Mouse (Mus musculus) olfactory bulb, adult 2 months (tissue): ENCODE measurements at regions not wholly inside any gene's neighbourhood (a gene's known extent, or its start where the extent isn't known, plus 50 kb on each side); places are given as distances from the start of the nearest gene placed in this dataset.
A peak's percentile ranks its signal among the peaks of the same experiment; 100 is the strongest.

ENCODE experiments used
- H3K27ac ChIP-seq: fragments of 200-500 bp; 2 replicates; pipeline ENCODE4 v1.5.1; 2012; ENCODE audit warnings: low read depth, low read length; ENCODE audit not compliant: insufficient read depth
- H3K4me1 ChIP-seq: fragments of 200-500 bp; 2 replicates; pipeline ENCODE4 v1.6.1; 2012; ENCODE audit warnings: low read length; ENCODE audit not compliant: control insufficient read depth, insufficient read depth
- H3K4me3 ChIP-seq: fragments of 200-500 bp; 2 replicates; pipeline ENCODE4 v1.5.1; 2012; ENCODE audit warnings: mild to moderate bottlenecking, low read depth, low read length, moderate library complexity; ENCODE audit not compliant: insufficient read depth
- CTCF ChIP-seq: fragments of 200-500 bp; IDR thresholded peaks from 2 replicates; pipeline ENCODE4 v1.5.1; 2012; ENCODE audit warnings: low read depth, mild to moderate bottlenecking, low read length, moderate library complexity; ENCODE audit not compliant: insufficient read depth
- POLR2A ChIP-seq: fragments of 200-500 bp; IDR thresholded peaks from 2 replicates; pipeline ENCODE4 v1.6.1; 2012; ENCODE audit warnings: mild to moderate bottlenecking, low read depth, low read length, moderate library complexity; ENCODE audit not compliant: insufficient read depth
- WGBS: fragments of 180-500 bp; shearing (Covaris S2); methylation state at CpG from one replicate; pipeline ENCODE4 v1.1.7; 2018; 5-methylcytosine and 5-hydroxymethylcytosine counted together

GRCm38 (mm10) chr17:84097871-84098430 is 89.8 kb downstream of the Zfp36l2 start:
- no peak overlapping the region for H3K27ac ChIP-seq
- WGBS: 96% methylated on average over 6 of the region's 6 CpGs
- TF ChIP-seq CTCF: no peak

GRCm38 (mm10) chr17:84097286-84097685 is 90.5 kb downstream of the Zfp36l2 start:
- H3K4me1 ChIP-seq: peaks cover 21% of the 10 kb centered on the region
- 79% methylated on average over 13 of the region's 13 CpGs for WGBS
- peak overlapping the region; percentile 76; the same call in 1 of the 2 replicates for H3K27ac ChIP-seq
- no peak overlapping the region for H3K4me3 ChIP-seq
- TF ChIP-seq POLR2A (no peak), CTCF (no peak)

More at GRCm38 (mm10) chr17:84097871-84098430, 89.8 kb downstream of the Zfp36l2 start:
- Histone ChIP-seq H3K4me3 (no peak overlapping the region), H3K4me1 (peaks cover 21% of the 10 kb centered on the region)

GRCm38 (mm10) chr17:84096345-84097260 is 91.1 kb downstream of the Zfp36l2 start:
- no peak for TF ChIP-seq CTCF
- no peak for TF ChIP-seq POLR2A
- peak overlapping the region; percentile 37 for H3K4me3 ChIP-seq
- peaks cover 21% of the 10 kb centered on the region for H3K4me1 ChIP-seq
- H3K27ac ChIP-seq: peak overlapping the region; percentile 76
- WGBS: 8% methylated on average over 59 of the region's 59 CpGs

GRCm38 (mm10) chr17:84095829-84096228 is 91.9 kb downstream of the Zfp36l2 start:
- 42% methylated on average over 4 of the region's 4 CpGs for WGBS
- Histone ChIP-seq H3K4me3 (no peak overlapping the region), H3K4me1 (peaks cover 21% of the 10 kb centered on the region), H3K27ac (no peak overlapping the region)
- no peak for TF ChIP-seq CTCF
- TF ChIP-seq POLR2A: no peak

- 97% methylated on average over 2 of the region's 2 CpGs for WGBS
- H3K27ac ChIP-seq: no peak overlapping the region
- no peak overlapping the region for H3K4me3 ChIP-seq
- peaks cover 15% of the 10 kb centered on the region for H3K4me1 ChIP-seq
- no peak for TF ChIP-seq POLR2A
- TF ChIP-seq CTCF: no peak
Observed at GRCm38 (mm10) chr17:84095089-84095488, 92.7 kb downstream of the Zfp36l2 start.

- Histone ChIP-seq H3K4me1 (peaks cover 26% of the 10 kb centered on the region; the same call in 1 of the 2 replicates), H3K4me3 (no peak overlapping the region), H3K27ac (peak overlapping the region; percentile 9; the same call in 1 of the 2 replicates)
- TF ChIP-seq POLR2A: no peak
- no peak for TF ChIP-seq CTCF
- 94% methylated on average over 12 of the region's 12 CpGs for WGBS
Observed at GRCm38 (mm10) chr17:84086394-84086793, 101.4 kb downstream of the Zfp36l2 start.

- TF ChIP-seq CTCF (no peak), POLR2A (no peak)
- H3K4me3 ChIP-seq: no peak overlapping the region
- H3K27ac ChIP-seq: peak overlapping the region; percentile 39; the same call in 1 of the 2 replicates
- H3K4me1 ChIP-seq: peaks cover 26% of the 10 kb centered on the region; the same call in 1 of the 2 replicates
- WGBS: 52% methylated on average over 7 of the region's 7 CpGs
Observed at GRCm38 (mm10) chr17:84085721-84086120, 102.0 kb downstream of the Zfp36l2 start.

- TF ChIP-seq POLR2A: no peak
- peak overlapping the region; percentile 39; the same call in 1 of the 2 replicates for H3K27ac ChIP-seq
- 69% methylated on average over 10 of the region's 10 CpGs for WGBS
- H3K4me1 ChIP-seq: peaks cover 26% of the 10 kb centered on the region; the same call in 1 of the 2 replicates
- no peak overlapping the region for H3K4me3 ChIP-seq
Observed at GRCm38 (mm10) chr17:84085232-84085631, 102.5 kb downstream of the Zfp36l2 start.

GRCm38 (mm10) chr17:84083307-84084263 is 104.2 kb downstream of the Zfp36l2 start:
- peak overlapping the region; percentile 21; the same call in 1 of the 2 replicates for H3K27ac ChIP-seq
- H3K4me1 ChIP-seq: peaks cover 26% of the 10 kb centered on the region; the same call in 1 of the 2 replicates
- TF ChIP-seq POLR2A (no peak), CTCF (no peak)
- WGBS: 78% methylated on average over 16 of the region's 16 CpGs
- no peak overlapping the region for H3K4me3 ChIP-seq
